Mouse (Mus musculus) neural tube, embryonic 13.5 days (tissue): ENCODE measurements at regions not wholly inside any gene's neighbourhood (a gene's known extent, or its start where the extent isn't known, plus 50 kb on each side); places are given as distances from the start of the nearest gene placed in this dataset.
A peak's percentile ranks its signal among the peaks of the same experiment; 100 is the strongest.

Experiments
- ATAC-seq: fragments of 200-750 bp; cut with Nextera tagmentation; 2 replicates; pipeline ENCODE4 v1.8.0; 2017; ENCODE audit warnings: low read depth, mild to moderate bottlenecking, moderate TSS enrichment, moderate library complexity
- H3K27ac ChIP-seq: fragments of 300-500 bp; sonication (generic); replicated peaks from 2 replicates; pipeline ENCODE4 v1.5.1; 2015; ENCODE audit warnings: moderate library complexity, mild to moderate bottlenecking, inconsistent platforms
- H3K27me3 ChIP-seq: fragments of 300-500 bp; sonication (generic); 2 replicates; pipeline ENCODE4 v1.6.1; 2015; ENCODE audit warnings: mild to moderate bottlenecking, inconsistent platforms
- H3K36me3 ChIP-seq: fragments of 300-500 bp; sonication (generic); 2 replicates; pipeline ENCODE4 v1.6.1; 2015; ENCODE audit warnings: mild to moderate bottlenecking, inconsistent platforms
- H3K4me1 ChIP-seq: fragments of 300-500 bp; sonication (generic); replicated peaks from 2 replicates; pipeline ENCODE4 v1.6.1; 2015; ENCODE audit warnings: inconsistent platforms
- H3K4me2 ChIP-seq: fragments of 300-500 bp; sonication (generic); 2 replicates; pipeline ENCODE4 v1.6.1; 2015; ENCODE audit warnings: inconsistent platforms, mild to moderate bottlenecking, moderate library complexity
- H3K4me3 ChIP-seq: fragments of 300-500 bp; sonication (generic); 2 replicates; pipeline ENCODE4 v1.5.1; 2015; ENCODE audit warnings: mild to moderate bottlenecking, inconsistent platforms
- H3K9ac ChIP-seq: fragments of 300-500 bp; sonication (generic); 2 replicates; pipeline ENCODE4 v1.6.1; 2015; ENCODE audit warnings: moderate library complexity, mild to moderate bottlenecking, inconsistent platforms
- H3K9me3 ChIP-seq: fragments of 300-500 bp; sonication (generic); 2 replicates; pipeline ENCODE4 v1.6.1; 2016; ENCODE audit warnings: inconsistent platforms
- WGBS: fragments of 180-500 bp; shearing (Covaris S2); methylation state at CpG from one replicate; pipeline ENCODE4 v1.1.7; 2015; 5-methylcytosine and 5-hydroxymethylcytosine counted together

DNA sequence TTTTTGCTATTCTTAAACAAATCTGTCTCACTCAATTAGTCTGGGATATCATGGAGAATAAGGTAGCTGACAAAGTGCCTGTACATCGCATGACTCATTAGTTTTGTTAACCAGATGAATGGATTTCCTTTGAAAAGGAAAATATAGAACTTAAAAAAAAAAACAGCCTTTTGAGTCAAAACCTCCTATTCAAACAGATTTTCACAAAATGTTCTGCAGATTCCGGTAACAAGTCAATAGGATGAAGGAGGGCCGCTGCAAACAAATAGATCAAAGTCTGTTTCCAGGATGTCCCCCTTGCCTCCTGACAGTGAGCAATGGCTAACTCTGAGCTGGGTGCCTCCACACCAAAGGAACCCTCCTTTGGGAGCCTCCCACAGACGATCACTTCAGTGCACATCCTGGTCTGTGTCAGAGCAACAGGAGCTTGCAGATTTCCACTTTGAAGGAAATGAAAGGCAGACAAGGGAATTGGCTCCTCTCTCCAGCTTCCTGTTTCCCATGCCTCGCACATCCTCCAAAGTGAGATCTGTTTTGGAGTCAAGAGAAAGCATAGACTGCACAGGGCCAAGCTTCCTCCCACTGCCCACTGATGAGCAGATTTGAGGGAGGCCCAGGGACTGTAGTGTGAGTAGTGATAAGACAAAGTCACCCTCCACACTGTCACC, 243.8 kb upstream of the Gadl1 start:
- H3K9me3 ChIP-seq = no peaks in the 10 kb centered on the region
- H3K36me3 ChIP-seq = no peaks in the 10 kb centered on the region
- ATAC-seq = no peak
- H3K9ac ChIP-seq = no peak overlapping the region
- H3K4me2 ChIP-seq = no peak overlapping the region
- WGBS = 38% methylated on average over 5 of the region's 5 CpGs
- H3K27ac ChIP-seq = no peak overlapping the region
- no peaks in the 10 kb centered on the region for H3K27me3 ChIP-seq
- H3K4me3 ChIP-seq = no peak overlapping the region
- H3K4me1 ChIP-seq = 0 out of 2 replicates have a peak, but pooled peaks cover 8% of the 10 kb centered on the region

DNA sequence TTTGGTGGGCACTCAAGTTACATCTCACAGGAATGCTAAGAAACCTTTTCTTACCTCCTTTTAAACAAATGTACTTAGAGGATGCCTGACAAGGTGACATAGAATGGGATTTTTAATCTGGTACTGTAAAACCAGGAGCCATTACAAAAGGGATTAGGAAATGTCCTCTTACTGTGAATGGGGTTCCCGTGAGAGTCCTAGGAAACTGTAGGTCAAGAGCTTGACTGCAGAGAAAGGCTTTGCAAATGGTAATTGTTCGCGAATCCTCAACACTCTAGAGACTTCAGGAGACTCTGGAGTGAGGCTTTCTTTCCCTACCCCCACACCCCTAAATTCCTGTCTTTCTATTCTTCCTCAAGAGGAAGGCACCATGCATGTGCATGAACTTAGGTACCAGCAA, 242.7 kb upstream of the Gadl1 start:
- Histone ChIP-seq H3K36me3 (no peaks in the 10 kb centered on the region), H3K9me3 (no peaks in the 10 kb centered on the region), H3K4me1 (0 out of 2 replicates have a peak, but pooled peaks cover 8% of the 10 kb centered on the region), H3K27me3 (no peaks in the 10 kb centered on the region), H3K9ac (no peak overlapping the region), H3K27ac (no peak overlapping the region), H3K4me3 (no peak overlapping the region), H3K4me2 (no peak overlapping the region)
- WGBS = 78% methylated on average over 3 of the region's 3 CpGs
- no peak for ATAC-seq

DNA sequence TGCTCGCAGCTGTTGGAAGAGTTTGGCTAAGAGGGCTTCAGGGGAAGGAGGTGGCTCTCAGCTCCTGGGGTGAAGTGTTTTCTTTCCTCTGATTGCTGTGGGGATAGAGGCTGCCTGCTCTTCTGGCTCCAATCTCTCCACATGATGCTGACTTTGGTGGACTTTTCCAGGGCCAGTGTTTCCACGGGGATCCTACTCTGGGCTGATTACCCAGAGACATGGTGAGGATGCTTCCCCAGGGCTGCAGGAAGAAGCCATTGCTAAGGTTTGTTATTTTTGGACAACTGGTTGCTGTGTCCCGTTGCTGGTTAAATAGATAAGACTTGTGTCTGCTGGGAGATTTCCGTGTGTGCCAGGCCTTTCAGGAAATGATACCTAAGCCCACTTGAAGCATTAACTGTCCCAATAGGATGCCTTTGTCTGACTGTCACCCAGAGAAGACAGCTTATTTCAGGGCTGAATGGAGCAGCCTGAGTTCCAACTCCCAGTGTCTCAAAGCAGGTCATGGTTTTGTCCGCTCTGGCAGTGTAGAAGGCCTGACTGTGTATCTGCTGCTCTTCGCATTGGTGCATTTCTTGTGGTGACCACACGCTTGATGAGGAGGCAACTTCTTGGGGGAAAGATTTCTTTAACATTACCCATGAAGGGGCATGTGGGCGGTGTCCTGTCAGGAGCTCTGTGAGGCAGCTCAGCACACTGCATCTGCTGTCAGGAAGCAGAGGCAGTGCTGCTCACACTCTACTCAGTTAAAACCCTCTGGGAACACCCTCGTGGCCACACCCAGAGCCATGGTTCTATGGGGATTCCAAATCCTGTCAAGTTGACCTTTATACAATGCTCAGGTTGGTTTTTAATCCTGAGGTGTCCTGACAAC, 228.3 kb upstream of the Gadl1 start:
- ATAC-seq = no peak
- Histone ChIP-seq H3K27ac (no peak overlapping the region), H3K36me3 (no peaks in the 10 kb centered on the region), H3K27me3 (no peaks in the 10 kb centered on the region), H3K9ac (no peak overlapping the region), H3K4me2 (no peak overlapping the region), H3K9me3 (no peaks in the 10 kb centered on the region), H3K4me3 (no peak overlapping the region), H3K4me1 (peaks cover 19% of the 10 kb centered on the region)
- 65% methylated on average over 9 of the region's 9 CpGs for WGBS

DNA sequence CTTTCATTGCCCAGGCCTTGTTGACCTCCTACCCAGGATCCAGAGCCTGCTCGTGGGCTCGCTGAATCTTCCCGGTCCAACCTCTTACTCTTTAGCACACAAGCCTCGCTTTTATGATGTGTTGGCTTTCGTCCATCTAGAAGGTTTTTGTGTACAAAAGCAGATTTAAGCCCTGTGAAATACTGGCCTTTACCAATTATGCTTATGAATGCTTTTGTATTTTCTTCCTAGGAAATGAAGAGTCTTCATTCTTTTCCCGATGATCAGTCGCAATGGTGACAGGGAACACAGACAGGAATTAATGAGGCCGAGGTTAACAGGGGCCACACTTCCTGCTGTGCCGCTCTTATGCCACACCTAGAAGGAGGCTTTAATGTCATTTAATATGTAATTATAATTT, 227.4 kb upstream of the Gadl1 start:
- H3K4me1 ChIP-seq = peaks cover 19% of the 10 kb centered on the region
- no peak overlapping the region for H3K4me2 ChIP-seq
- H3K36me3 ChIP-seq = no peaks in the 10 kb centered on the region
- no peak for ATAC-seq
- no peaks in the 10 kb centered on the region for H3K27me3 ChIP-seq
- no peaks in the 10 kb centered on the region for H3K9me3 ChIP-seq
- WGBS = 48% methylated on average over 9 of the region's 9 CpGs
- H3K9ac ChIP-seq = no peak overlapping the region
- H3K4me3 ChIP-seq = no peak overlapping the region
- no peak overlapping the region for H3K27ac ChIP-seq

DNA sequence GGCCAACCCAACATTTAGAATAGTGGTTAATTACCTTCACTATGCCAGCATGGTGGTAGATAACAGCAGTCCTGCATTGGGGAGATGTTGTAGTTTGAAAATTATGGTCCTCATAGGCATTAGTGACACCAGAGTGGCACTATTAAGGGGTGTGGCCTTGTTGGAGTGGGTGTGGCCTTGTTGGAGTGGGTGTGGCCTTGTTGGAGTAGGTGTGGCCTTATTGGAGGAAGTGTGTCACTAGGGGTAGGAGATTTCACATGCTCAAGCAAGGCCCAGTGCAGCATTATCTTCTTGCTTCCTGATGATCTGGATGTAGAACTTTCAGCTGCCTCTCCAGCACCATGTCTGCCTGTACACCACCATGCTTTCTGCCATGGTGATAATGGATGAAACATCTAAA, 225.3 kb upstream of the Gadl1 start:
- H3K9ac ChIP-seq = no peak overlapping the region
- no peak for ATAC-seq
- H3K27ac ChIP-seq = no peak overlapping the region
- no peak overlapping the region for H3K4me2 ChIP-seq
- no peaks in the 10 kb centered on the region for H3K27me3 ChIP-seq
- H3K9me3 ChIP-seq = no peaks in the 10 kb centered on the region
- no peak overlapping the region for H3K4me3 ChIP-seq
- H3K4me1 ChIP-seq = peaks cover 24% of the 10 kb centered on the region
- H3K36me3 ChIP-seq = no peaks in the 10 kb centered on the region

DNA sequence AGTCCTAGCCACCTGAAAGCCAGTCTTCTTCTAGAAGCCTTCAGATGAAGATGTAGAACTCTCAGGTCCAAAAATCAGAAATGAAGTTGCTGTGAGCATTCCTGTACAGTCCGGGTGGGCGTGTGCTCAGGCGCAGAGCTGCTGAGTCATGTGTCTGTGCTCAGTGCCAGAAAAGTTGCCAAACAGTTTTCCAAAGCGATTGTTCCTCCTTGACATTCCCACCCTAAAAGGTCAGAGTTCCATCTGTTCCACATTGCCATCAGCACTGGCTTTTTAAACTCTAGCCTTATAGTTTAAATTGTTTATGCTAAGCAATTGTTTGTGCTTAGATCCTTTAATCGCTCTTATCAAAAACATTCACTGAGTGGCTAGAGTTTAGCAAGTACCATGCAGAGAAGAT, 222.7 kb upstream of the Gadl1 start:
- Histone ChIP-seq H3K36me3 (no peaks in the 10 kb centered on the region), H3K27me3 (no peaks in the 10 kb centered on the region), H3K4me2 (no peak overlapping the region), H3K9me3 (no peaks in the 10 kb centered on the region), H3K27ac (no peak overlapping the region), H3K4me1 (peaks cover 14% of the 10 kb centered on the region), H3K4me3 (no peak overlapping the region), H3K9ac (no peak overlapping the region)
- 90% methylated on average over 5 of the region's 5 CpGs for WGBS
- no peak for ATAC-seq

DNA sequence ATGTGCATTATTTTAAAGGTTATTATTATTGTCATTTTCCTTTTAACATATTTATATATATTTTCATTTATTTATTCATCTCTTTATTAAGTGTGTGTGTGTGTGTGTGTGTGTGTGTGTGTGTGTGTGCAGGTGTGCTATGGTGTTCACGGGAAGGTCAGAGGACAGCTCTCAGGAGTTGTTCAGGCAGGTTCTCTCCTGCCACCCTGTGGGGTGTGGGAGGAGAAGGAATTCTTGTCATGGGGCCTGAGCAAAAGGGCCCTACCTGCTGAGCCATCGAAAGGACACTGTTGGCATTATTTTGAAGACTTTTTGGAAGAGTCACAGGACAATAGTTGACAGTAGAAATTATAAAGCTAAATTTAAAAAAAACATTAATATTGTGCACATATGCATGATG, 216.4 kb upstream of the Gadl1 start:
- no peaks in the 10 kb centered on the region for H3K27me3 ChIP-seq

DNA sequence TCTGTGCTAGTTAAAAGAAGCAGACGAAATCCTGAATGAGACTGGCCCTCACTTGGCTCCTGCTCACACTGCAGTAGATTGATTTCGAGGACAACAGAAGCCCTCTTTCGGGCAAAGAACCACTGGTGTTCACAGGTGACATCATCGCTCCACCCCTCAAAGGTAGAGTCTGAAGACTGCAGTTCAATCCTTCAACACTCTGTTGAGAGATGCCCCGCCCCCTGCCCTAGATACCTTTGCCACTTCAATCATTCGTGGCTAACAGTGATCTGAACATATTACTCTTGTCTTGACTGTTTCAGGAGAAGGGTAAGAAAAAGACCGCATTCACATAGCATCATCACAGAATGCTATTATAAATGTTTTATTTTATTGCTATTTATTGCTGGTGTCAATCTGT, 205.5 kb upstream of the Gadl1 start:
- 92% methylated on average over 7 of the region's 7 CpGs for WGBS
- no peak for ATAC-seq

More for the DNA sequence above, 216.4 kb upstream of the Gadl1 start:
- no peaks in the 10 kb centered on the region for H3K36me3 ChIP-seq
- H3K9ac ChIP-seq = no peak overlapping the region
- H3K27ac ChIP-seq = no peak overlapping the region
- 67% methylated on average over 2 of the region's 2 CpGs for WGBS
- no peak overlapping the region for H3K4me2 ChIP-seq
- H3K4me3 ChIP-seq = no peak overlapping the region
- peaks cover 5% of the 10 kb centered on the region; the same call in 1 of the 2 replicates for H3K4me1 ChIP-seq
- no peak for ATAC-seq
- no peaks in the 10 kb centered on the region for H3K9me3 ChIP-seq

DNA sequence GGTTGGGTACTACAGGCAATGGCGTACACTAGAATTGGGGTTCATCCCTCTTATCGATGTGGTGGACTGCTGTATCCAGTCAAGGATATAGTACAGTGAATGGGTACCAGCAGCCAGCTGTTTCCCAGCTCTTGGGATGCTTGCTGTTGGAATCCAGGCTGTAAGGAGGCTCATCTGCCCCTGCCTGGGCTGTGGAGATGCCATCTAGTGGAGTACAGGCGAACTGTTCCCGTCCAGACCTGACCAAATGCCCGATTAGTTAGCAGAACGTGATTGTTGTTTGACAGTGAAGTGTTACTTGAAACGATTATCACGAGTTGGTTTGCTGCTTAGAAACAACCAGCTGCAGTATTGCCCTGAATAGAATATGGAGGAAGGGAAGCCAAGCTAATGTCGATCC, 205.0 kb upstream of the Gadl1 start:
- no peak overlapping the region for H3K4me2 ChIP-seq
- 38% methylated on average over 9 of the region's 9 CpGs for WGBS

More for the DNA sequence above, 205.5 kb upstream of the Gadl1 start:
- H3K4me3 ChIP-seq = no peak overlapping the region
- H3K27me3 ChIP-seq = no peaks in the 10 kb centered on the region
- H3K36me3 ChIP-seq = no peaks in the 10 kb centered on the region
- no peak overlapping the region for H3K27ac ChIP-seq
- H3K9ac ChIP-seq = no peak overlapping the region
- peaks cover 9% of the 10 kb centered on the region for H3K4me1 ChIP-seq
- no peak overlapping the region for H3K4me2 ChIP-seq
- H3K9me3 ChIP-seq = no peaks in the 10 kb centered on the region

DNA sequence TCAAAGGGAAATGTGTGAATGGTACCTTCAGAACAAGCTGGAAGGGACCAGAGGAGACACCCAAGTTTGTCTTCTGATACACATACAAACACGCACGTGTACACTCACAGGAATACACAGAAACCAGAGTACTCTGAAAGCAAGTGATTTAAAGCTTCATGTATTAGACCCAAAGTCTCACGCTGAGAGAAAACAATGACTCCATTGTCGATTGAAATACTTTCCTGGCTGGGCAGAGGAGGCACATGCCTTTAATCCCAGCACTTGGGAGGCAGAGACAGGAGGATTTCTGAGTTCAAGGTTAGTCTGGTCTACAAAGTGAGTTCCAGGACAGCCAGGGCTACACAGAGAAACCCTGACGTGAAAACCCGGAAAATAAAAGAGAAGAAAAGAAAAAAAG, 203.5 kb upstream of the Gadl1 start:
- H3K9ac ChIP-seq = no peak overlapping the region
- no peaks in the 10 kb centered on the region for H3K9me3 ChIP-seq
- H3K36me3 ChIP-seq = no peaks in the 10 kb centered on the region
- ATAC-seq = no peak
- no peak overlapping the region for H3K27ac ChIP-seq
- WGBS = 80% methylated on average over 6 of the region's 6 CpGs
- no peak overlapping the region for H3K4me3 ChIP-seq
- H3K4me1 ChIP-seq = peaks cover 11% of the 10 kb centered on the region
- no peak overlapping the region for H3K4me2 ChIP-seq
- H3K27me3 ChIP-seq = no peaks in the 10 kb centered on the region

More for the DNA sequence above, 205.0 kb upstream of the Gadl1 start:
- Histone ChIP-seq H3K9me3 (no peaks in the 10 kb centered on the region), H3K4me1 (peaks cover 11% of the 10 kb centered on the region), H3K27ac (no peak overlapping the region), H3K27me3 (no peaks in the 10 kb centered on the region), H3K36me3 (no peaks in the 10 kb centered on the region), H3K9ac (no peak overlapping the region), H3K4me3 (no peak overlapping the region)
- peak; percentile 49; the same call in 1 of the 2 replicates for ATAC-seq

DNA sequence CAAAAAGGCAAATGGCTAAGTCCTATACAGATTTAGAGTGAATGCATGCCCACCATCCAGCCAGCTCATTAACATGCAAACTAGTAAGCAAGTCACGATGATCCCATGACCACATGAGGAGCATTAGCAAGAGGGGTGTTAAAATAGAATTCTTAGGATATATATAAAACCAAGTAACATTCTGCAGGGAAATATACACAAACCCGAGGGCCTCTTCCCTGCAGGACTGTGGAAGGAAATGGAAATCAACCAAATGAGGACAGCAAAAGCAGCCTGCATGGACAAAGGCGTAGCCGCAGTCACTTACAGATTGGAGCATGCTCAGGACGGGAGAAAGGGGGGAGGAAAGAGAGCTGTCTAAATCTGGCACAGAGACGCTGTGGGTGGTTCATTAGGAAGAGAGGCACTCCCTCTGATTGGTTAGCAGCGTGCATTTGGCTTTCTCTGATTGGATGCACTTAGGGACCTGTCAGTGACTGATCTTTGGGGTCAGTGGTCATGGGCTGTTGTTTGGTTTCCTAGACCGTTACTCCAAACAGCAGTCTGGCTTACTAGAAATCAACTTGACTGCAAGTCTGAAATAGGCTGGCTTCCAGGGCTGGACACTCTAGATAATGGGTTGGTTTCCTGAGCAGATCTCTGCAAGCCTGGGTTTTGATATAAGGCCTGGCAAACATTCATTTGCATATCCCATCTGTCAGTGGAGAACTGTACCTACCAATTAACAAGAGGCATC, 200.9 kb upstream of the Gadl1 start:
- no peaks in the 10 kb centered on the region for H3K27me3 ChIP-seq
- 31% methylated on average over 8 of the region's 8 CpGs for WGBS
- H3K4me3 ChIP-seq = no peak overlapping the region
- peaks cover 11% of the 10 kb centered on the region for H3K4me1 ChIP-seq
- H3K27ac ChIP-seq = peak overlapping the region; percentile 10
- no peak overlapping the region for H3K9ac ChIP-seq
- no peaks in the 10 kb centered on the region for H3K9me3 ChIP-seq
- no peak overlapping the region for H3K4me2 ChIP-seq
- ATAC-seq = peak; percentile 90
- no peaks in the 10 kb centered on the region for H3K36me3 ChIP-seq

DNA sequence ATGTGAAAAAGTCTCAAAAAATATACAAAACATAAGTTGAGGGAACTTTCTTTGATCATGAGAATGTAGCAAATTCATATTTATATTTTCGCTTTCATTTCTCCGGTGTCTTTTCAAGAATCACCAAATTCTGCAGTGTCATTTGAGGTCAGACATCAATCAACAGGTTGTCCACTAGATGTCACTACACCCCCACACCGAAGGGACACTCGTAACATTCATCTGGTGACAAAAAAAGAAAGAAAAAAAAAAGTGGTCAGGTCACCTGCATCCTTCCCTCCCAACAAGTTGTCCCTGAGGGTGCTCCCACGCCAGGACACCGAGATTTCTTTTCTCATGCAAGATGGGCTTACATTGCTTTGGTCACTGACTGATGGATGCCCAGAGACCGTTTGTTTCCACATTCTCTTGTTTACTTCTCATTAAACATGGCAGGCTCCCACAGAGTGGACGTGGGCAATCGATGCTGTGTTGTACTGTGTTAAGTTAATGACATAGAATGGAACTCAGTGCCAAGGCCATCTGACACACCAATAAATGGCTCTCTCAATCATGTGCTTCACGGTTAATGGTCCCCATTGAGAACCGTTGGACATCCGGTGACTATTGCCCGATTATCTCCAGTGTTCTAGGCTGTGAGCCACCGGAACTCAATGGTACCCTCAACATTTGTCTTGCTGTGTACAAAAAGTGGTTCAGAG, 199.1 kb upstream of the Gadl1 start:
- no peak overlapping the region for H3K4me2 ChIP-seq
- H3K27ac ChIP-seq = no peak overlapping the region
- no peak overlapping the region for H3K9ac ChIP-seq
- no peaks in the 10 kb centered on the region for H3K9me3 ChIP-seq
- no peak overlapping the region for H3K4me3 ChIP-seq
- no peaks in the 10 kb centered on the region for H3K36me3 ChIP-seq
- no peak for ATAC-seq
- H3K4me1 ChIP-seq = peaks cover 11% of the 10 kb centered on the region
- 62% methylated on average over 14 of the region's 14 CpGs for WGBS
- H3K27me3 ChIP-seq = no peaks in the 10 kb centered on the region
